Mouse (Mus musculus) hindbrain, embryonic 16.5 days (tissue): ENCODE data around the gene Slc3a2. TPM values are rescaled to one million over a fixed set of nuclear protein-coding genes. Genes with fewer than 3 reads are reported as not detected.

ENCODE experiments used
- ATAC-seq: fragments of 200-750 bp; cut with Nextera tagmentation; 2 replicates; pipeline ENCODE4 v1.8.0; 2017; ENCODE audit warnings: moderate TSS enrichment, moderate library complexity
- H3K27ac ChIP-seq: fragments of 300-500 bp; sonication (generic); 2 replicates; pipeline ENCODE4 v1.5.1; 2014; ENCODE audit warnings: low read depth, mild to moderate bottlenecking, control low read depth, low read length, moderate library complexity
- H3K27me3 ChIP-seq: fragments of 300-500 bp; sonication (generic); replicated peaks from 2 replicates; pipeline ENCODE4 v1.6.1; 2014; ENCODE audit warnings: low read length; ENCODE audit not compliant: control insufficient read depth, insufficient read depth
- H3K36me3 ChIP-seq: fragments of 300-500 bp; sonication (generic); 2 replicates; pipeline ENCODE4 v1.6.1; 2014; ENCODE audit warnings: mild to moderate bottlenecking, low read length, moderate library complexity, mixed read lengths; ENCODE audit not compliant: control insufficient read depth, insufficient read depth
- H3K4me1 ChIP-seq: fragments of 300-500 bp; sonication (generic); 2 replicates; pipeline ENCODE4 v1.6.1; 2014; ENCODE audit warnings: low read depth, low read length; ENCODE audit not compliant: control insufficient read depth, insufficient read depth
- H3K4me2 ChIP-seq: fragments of 300-500 bp; sonication (generic); 2 replicates; pipeline ENCODE4 v1.6.1; 2014; ENCODE audit warnings: mild to moderate bottlenecking, low read length, control low read depth, moderate library complexity
- H3K4me3 ChIP-seq: fragments of 300-500 bp; sonication (generic); 2 replicates; pipeline ENCODE4 v1.5.1; 2014; ENCODE audit warnings: mild to moderate bottlenecking, low read length, control low read depth, moderate library complexity
- H3K9ac ChIP-seq: fragments of 300-500 bp; sonication (generic); 2 replicates; pipeline ENCODE4 v1.6.1; 2014; ENCODE audit warnings: low read depth, mild to moderate bottlenecking, control low read depth, low read length, moderate library complexity
- H3K9me3 ChIP-seq: fragments of 300-500 bp; sonication (generic); 2 replicates; pipeline ENCODE4 v1.6.1; 2014; ENCODE audit warnings: mild to moderate bottlenecking, low read length, moderate library complexity; ENCODE audit not compliant: control insufficient read depth
- WGBS: fragments of 180-500 bp; shearing (Covaris S2); extraction: QIAGEN DNeasy Blood & Tissue Kit; methylation state at CpG from one replicate; pipeline ENCODE4 v1.1.7; 2014; 5-methylcytosine and 5-hydroxymethylcytosine counted together
- microRNA-seq: library from miRNA; unstranded; fragments of <30 nt; microRNA quantifications from one replicate; pipeline ENCODE4, GENCODE M21; 2017
- polyA plus RNA-seq: library from polyadenylated mRNA; unstranded; fragments of >200 nt; fragmentation: Nextera tagmentation; extraction: Ambion mirVana; gene quantifications from 2 replicates; pipeline ENCODE4 v1.2.1, GENCODE M21; 2015

The Slc3a2 gene
- polyA plus RNA-seq, 1 experiment from 2014 or later = 191 TPM

DNA sequence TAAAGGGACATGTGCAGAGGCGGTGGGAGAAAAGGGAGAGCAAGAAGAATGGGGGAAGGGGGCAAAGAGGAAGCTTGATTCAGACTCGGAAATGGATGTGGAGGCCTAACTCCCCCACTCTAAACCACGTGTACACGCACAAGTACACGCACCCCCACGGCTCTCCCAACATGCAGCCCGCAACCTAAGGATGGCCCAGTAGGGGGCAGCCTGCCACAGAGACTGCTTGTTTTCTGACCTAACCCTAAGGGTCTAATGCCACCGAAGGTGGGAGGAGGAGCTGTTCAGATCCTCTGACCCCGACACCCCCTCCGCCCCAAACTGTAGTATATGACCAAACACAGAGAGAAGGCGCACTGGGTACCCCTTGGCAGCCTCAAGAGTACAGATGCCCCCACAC lies 60.8 kb downstream of the Slc3a2 start:
- Histone ChIP-seq H3K4me2 (peak overlapping the region; percentile 95), H3K9me3 (no peaks in the 10 kb centered on the region), H3K27ac (no peak overlapping the region), H3K4me3 (peak overlapping the region; percentile 51), H3K9ac (peak overlapping the region; percentile 71), H3K36me3 (no peaks in the 10 kb centered on the region), H3K4me1 (peaks cover 10% of the 10 kb centered on the region), H3K27me3 (no peaks in the 10 kb centered on the region)
- WGBS = 4% methylated on average over 11 of the region's 11 CpGs
- peak; percentile 75 for ATAC-seq

DNA sequence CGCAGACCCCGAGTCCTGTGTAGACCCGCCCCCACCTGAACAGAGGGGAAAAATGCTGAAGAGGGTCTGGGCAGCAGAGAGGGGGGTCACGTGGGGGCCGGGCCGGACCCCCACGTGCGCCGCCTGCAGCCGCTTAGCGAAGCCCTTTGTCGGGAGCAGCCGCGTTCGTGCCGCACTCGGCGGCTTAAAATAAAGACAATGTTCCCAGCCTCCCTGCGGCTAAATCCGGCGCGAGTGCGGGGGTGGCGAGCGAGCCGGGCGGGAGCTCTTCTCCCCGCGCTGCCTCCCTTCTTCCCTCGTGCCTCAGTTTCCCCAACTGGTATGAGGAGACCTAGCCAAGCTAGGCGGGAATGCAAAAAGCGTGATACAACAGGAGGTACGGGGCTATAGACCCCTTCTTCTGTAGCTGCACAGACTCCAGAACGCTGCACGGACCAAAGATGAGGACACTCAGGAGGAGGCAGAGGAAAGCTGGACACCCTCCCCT lies 61.3 kb downstream of the Slc3a2 start:
- WGBS = under 1% methylated on average over 35 of the region's 35 CpGs
- peak overlapping the region; percentile 95 for H3K4me2 ChIP-seq
- no peaks in the 10 kb centered on the region for H3K36me3 ChIP-seq
- H3K9ac ChIP-seq = peak overlapping the region; percentile 71
- H3K9me3 ChIP-seq = no peaks in the 10 kb centered on the region
- H3K27ac ChIP-seq = no peak overlapping the region
- H3K4me1 ChIP-seq = peaks cover 10% of the 10 kb centered on the region
- no peaks in the 10 kb centered on the region for H3K27me3 ChIP-seq
- peak; percentile 69 for ATAC-seq
- H3K4me3 ChIP-seq = peak overlapping the region; percentile 51

Small RNA genes within 50 kb of the gene (microRNA-seq; reads per million reads assigned to microRNA genes)
- gene Mir6992 = not detected

Other genes starting within 250 kb of the Slc3a2 start
- gene Slc22a8, start 132.1 kb downstream of the Slc3a2 start, polyA plus RNA-seq = 15.9 and 16.1 TPM in 2 replicates
- gene Slc22a6, start 105.3 kb downstream of the Slc3a2 start, polyA plus RNA-seq = 8.7 and 14.9 TPM in 2 replicates
- gene Chrm1, start 59.6 kb downstream of the Slc3a2 start, polyA plus RNA-seq = 0.66 and 0.72 TPM in 2 replicates
- gene Wdr74, start 12.5 kb upstream of the Slc3a2 start, polyA plus RNA-seq = 89.6 and 92.0 TPM in 2 replicates
- 1.5 and 1.6 TPM in 2 replicates for gene 1700092M07Rik, start 17.3 kb upstream of the Slc3a2 start, polyA plus RNA-seq
- gene Stx5a, start 18.0 kb upstream of the Slc3a2 start, polyA plus RNA-seq = 109 and 119 TPM in 2 replicates
- 120 and 140 TPM in 2 replicates for gene Nxf1, start 33.7 kb upstream of the Slc3a2 start, polyA plus RNA-seq
- gene Tmem223, start 47.6 kb upstream of the Slc3a2 start, polyA plus RNA-seq = 200 and 220 TPM in 2 replicates
- 30.4 and 32.1 TPM in 2 replicates for gene Tmem179b, start 51.1 kb upstream of the Slc3a2 start, polyA plus RNA-seq
- gene Taf6l, start 63.0 kb upstream of the Slc3a2 start, polyA plus RNA-seq = 31.7 and 33.1 TPM in 2 replicates
- gene Polr2g, start 75.2 kb upstream of the Slc3a2 start, polyA plus RNA-seq = 136 and 147 TPM in 2 replicates
- gene Zbtb3, start 79.2 kb upstream of the Slc3a2 start, polyA plus RNA-seq = 8.0 and 8.1 TPM in 2 replicates
- 51.6 and 54.3 TPM in 2 replicates for gene Ttc9c, start 96.0 kb upstream of the Slc3a2 start, polyA plus RNA-seq
- 5.1 and 5.8 TPM in 2 replicates for gene Hnrnpul2, start 96.6 kb upstream of the Slc3a2 start, polyA plus RNA-seq
- gene AC129217.1, start 106.4 kb upstream of the Slc3a2 start, polyA plus RNA-seq = not detected in 2 replicates
- gene Bscl2, start 114.1 kb upstream of the Slc3a2 start, polyA plus RNA-seq = 117 TPM in 2 replicates
- gene Gng3, start 115.8 kb upstream of the Slc3a2 start, polyA plus RNA-seq = 477 and 526 TPM in 2 replicates
- 0.94 and 1.2 TPM in 2 replicates for gene Lrrn4cl, start 127.4 kb upstream of the Slc3a2 start, polyA plus RNA-seq
- gene Ubxn1, start 148.1 kb upstream of the Slc3a2 start, polyA plus RNA-seq = 147 and 151 TPM in 2 replicates
- gene Uqcc3, start 157.6 kb upstream of the Slc3a2 start, polyA plus RNA-seq = 58.5 and 61.5 TPM in 2 replicates
- gene Lbhd1, start 160.4 kb upstream of the Slc3a2 start, polyA plus RNA-seq = 27.5 and 35.0 TPM in 2 replicates
- gene Gm49403, start 160.6 kb upstream of the Slc3a2 start, polyA plus RNA-seq = not detected in 2 replicates
- gene 1810009A15Rik, start 165.5 kb upstream of the Slc3a2 start, polyA plus RNA-seq = 44.3 and 46.5 TPM in 2 replicates
- not detected in 2 replicates for gene Gm49416, start 165.6 kb upstream of the Slc3a2 start, polyA plus RNA-seq
- gene Ints5, start 169.6 kb upstream of the Slc3a2 start, polyA plus RNA-seq = 31.1 and 35.2 TPM in 2 replicates
- gene Ganab, start 174.7 kb upstream of the Slc3a2 start, polyA plus RNA-seq = 72.1 and 84.5 TPM in 2 replicates
- gene B3gat3, start 197.0 kb upstream of the Slc3a2 start, polyA plus RNA-seq = 98.3 and 99.5 TPM in 2 replicates
- gene Rom1, start 206.0 kb upstream of the Slc3a2 start, polyA plus RNA-seq = 2.9 and 3.0 TPM in 2 replicates
- gene Eml3, start 206.2 kb upstream of the Slc3a2 start, polyA plus RNA-seq = 10.3 and 11.3 TPM in 2 replicates
- gene Mta2, start 218.5 kb upstream of the Slc3a2 start, polyA plus RNA-seq = 91.3 and 103 TPM in 2 replicates
- gene Tut1, start 230.5 kb upstream of the Slc3a2 start, polyA plus RNA-seq = 23.9 and 26.3 TPM in 2 replicates
- 284 and 301 TPM in 2 replicates for gene Eef1g, start 243.7 kb upstream of the Slc3a2 start, polyA plus RNA-seq